Mouse (Mus musculus) bone marrow macrophage, adult 2 months (primary cell): ENCODE results near the gene Slc35g1.

Source experiments
- CTCF ChIP-seq: IDR thresholded peaks from 2 replicates; pipeline ENCODE4 v1.5.1; 2012; ENCODE audit warnings: low read depth, mild to moderate bottlenecking, low read length, moderate library complexity
- POLR2A ChIP-seq: IDR thresholded peaks from 2 replicates; pipeline ENCODE4 v1.6.1; 2012; ENCODE audit warnings: mild to moderate bottlenecking, low read depth, low read length, borderline replicate concordance

GRCm38 (mm10) chr19:38359287-38359686 is 36.5 kb upstream of the Slc35g1 start:
- TF ChIP-seq CTCF (no peak), POLR2A (no peak)
